Mouse (Mus musculus): ENCODE measurements around the gene Sdsl. TPM values are rescaled to one million over a fixed set of nuclear protein-coding genes. Genes with fewer than 3 reads are reported as not detected.
A peak's percentile ranks its signal among the peaks of the same experiment; 100 is the strongest.

Gene Sdsl
- total and polyA plus RNA-seq, 2 experiments from 2014 or later: 4.6 to 8.1 TPM

DNA sequence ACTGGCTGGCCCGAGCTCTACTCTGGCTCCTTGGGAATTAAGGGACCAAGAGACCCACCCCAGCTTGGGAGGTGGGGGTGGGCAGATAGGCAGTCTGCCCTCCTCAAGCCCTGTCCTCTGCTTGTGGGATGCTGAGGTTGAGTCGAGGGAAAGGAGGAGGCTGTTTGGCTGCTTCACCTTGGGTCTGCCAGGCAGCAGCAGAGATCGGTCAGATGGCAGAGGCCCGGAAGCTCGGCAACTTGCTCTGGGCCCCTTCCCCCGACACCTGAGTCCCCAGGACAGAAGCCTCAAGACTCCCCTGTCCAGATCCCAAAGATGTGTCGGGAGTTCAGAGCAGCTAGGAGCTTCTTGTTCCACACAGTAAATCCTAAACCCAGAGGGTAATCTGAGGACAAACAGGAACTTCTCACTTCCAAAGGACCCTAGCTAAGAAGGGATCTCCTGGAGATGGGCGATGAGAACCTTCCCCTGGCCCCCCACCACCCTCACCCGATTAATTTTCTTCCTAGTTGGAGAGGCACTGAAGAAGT is 40.1 kb downstream of the Sdsl start:
- Histone ChIP-seq H3K4me1 (ENCODE audit: insufficient read depth, low read length) (no peaks in the 10 kb centered on the region), H3K4me3 (ENCODE audit: low read length) (peak overlapping the region; percentile 46), H3K27me3 (ENCODE audit: insufficient read depth, low read length) (peaks cover 54% of the 10 kb centered on the region), H3K9ac (replicated peaks; ENCODE audit: low read length) (peak overlapping the region; percentile 61), H3K4me2 (ENCODE audit: low read depth, low read length) (peak overlapping the region; percentile 61), H3K9me3 (ENCODE audit: low read length) (no peaks in the 10 kb centered on the region), H3K36me3 (ENCODE audit: insufficient read depth, low read length) (no peaks in the 10 kb centered on the region), H3K27ac (peak overlapping the region; percentile 72)
- TF ChIP-seq CTCF (IDR thresholded peaks at IDR 0.05; ENCODE audit: low read depth): no peak
- DNase-seq (ENCODE audit: low spot score) (no peak), ATAC-seq (no peak)
- WGBS: 3% methylated on average over 9 of the region's 9 CpGs

DNA sequence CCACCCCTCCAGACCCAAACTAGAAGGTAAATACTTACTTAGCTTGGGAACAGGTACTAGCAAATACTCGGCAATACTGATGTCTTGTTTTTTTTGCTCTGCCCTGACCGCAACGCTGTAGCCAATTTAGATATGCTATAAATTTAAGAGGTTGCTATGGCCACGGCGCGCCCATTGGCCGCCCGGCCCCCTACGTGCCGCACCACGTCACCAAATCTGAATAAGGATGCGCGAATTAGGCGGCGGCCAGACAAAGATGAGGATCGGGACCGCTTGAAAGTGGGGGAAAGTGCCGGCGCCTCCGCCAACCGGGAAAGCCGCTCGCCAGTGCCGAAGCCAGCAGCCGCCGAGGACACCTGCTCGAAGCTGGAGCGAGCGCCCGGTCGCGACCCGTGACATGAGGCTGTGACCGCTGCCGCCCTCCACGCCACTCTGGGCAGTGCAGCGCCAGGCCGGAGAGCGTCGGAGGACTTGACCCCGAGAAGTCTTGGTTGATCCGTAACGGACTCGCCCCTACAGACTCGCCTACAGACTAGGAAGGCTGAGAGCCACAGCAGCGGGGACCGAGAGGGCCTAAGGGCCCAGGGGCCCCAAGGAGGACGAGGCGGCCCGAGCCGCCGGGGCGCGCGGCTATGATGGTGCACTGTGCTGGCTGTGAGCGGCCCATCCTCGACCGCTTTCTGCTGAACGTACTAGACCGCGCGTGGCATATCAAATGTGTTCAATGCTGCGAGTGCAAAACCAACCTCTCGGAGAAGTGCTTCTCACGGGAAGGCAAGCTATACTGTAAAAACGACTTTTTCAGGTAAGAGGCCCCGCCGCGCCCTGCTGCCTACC is 40.7 kb downstream of the Sdsl start, which contains the start of gene Lhx5:
Lhx5 (plus strand) TSS at position 51 of the 837 bp plus-strand sequence.
- TF ChIP-seq CTCF (IDR thresholded peaks at IDR 0.05; ENCODE audit: low read depth): no peak
- peak; percentile 87 for DNase-seq (ENCODE audit: low spot score)
- Histone ChIP-seq H3K4me3 (ENCODE audit: low read length) (peak within 1 kb of the TSS; percentile 46), H3K9ac (replicated peaks; ENCODE audit: low read length) (peak within 1 kb of the TSS; percentile 61), H3K36me3 (ENCODE audit: insufficient read depth, low read length) (no peaks in the 10 kb centered on the region), H3K27me3 (ENCODE audit: insufficient read depth, low read length) (peaks cover 61% of the 10 kb centered on the region), H3K4me2 (ENCODE audit: low read depth, low read length) (peak within 1 kb of the TSS; percentile 61), H3K4me1 (ENCODE audit: insufficient read depth, low read length) (no peaks in the 10 kb centered on the region), H3K9me3 (ENCODE audit: low read length) (no peaks in the 10 kb centered on the region), H3K27ac (peak within 1 kb of the TSS; percentile 72)
- peak; percentile 62 for ATAC-seq
- under 1% methylated on average over 69 of the region's 69 CpGs for WGBS

- 0 out of 2 replicates have a peak, but pooled peaks have one; percentile 6 for ATAC-seq
- no peaks in the 10 kb centered on the region for H3K4me1 ChIP-seq (ENCODE audit: insufficient read depth, low read length)
- peak overlapping the region; percentile 61 for H3K9ac ChIP-seq (replicated peaks; ENCODE audit: low read length)
- peak overlapping the region; percentile 72 for H3K27ac ChIP-seq
- H3K9me3 ChIP-seq (ENCODE audit: low read length): no peaks in the 10 kb centered on the region
- no peak for TF ChIP-seq CTCF (IDR thresholded peaks at IDR 0.05; ENCODE audit: low read depth)
- H3K27me3 ChIP-seq (ENCODE audit: insufficient read depth, low read length): peaks cover 66% of the 10 kb centered on the region
- H3K36me3 ChIP-seq (ENCODE audit: insufficient read depth, low read length): no peaks in the 10 kb centered on the region
- peak overlapping the region; percentile 61 for H3K4me2 ChIP-seq (ENCODE audit: low read depth, low read length)
- no peak for DNase-seq (ENCODE audit: low spot score)
- 2% methylated on average over 30 of the region's 30 CpGs for WGBS
- peak overlapping the region; percentile 46 for H3K4me3 ChIP-seq (ENCODE audit: low read length)
These were observed 41.5 kb downstream of the Sdsl start for GRCm38 (mm10) chr5:120431001-120431583.

GRCm38 (mm10) chr5:120429692-120430091 is 42.9 kb downstream of the Sdsl start:
- DNase-seq (ENCODE audit: low spot score) (no peak), ATAC-seq (no peak)
- TF ChIP-seq CTCF (IDR thresholded peaks at IDR 0.05; ENCODE audit: low read depth): no peak
- WGBS: 8% methylated on average over 6 of the region's 6 CpGs
- Histone ChIP-seq H3K27ac (peak overlapping the region; percentile 45; the same call in 1 of the 2 replicates), H3K9me3 (ENCODE audit: low read length) (no peaks in the 10 kb centered on the region), H3K9ac (replicated peaks; ENCODE audit: low read length) (peak overlapping the region; percentile 24; the same call in 1 of the 2 replicates), H3K4me3 (ENCODE audit: low read length) (peak overlapping the region; percentile 46), H3K4me2 (ENCODE audit: low read depth, low read length) (peak overlapping the region; percentile 61), H3K36me3 (ENCODE audit: insufficient read depth, low read length) (no peaks in the 10 kb centered on the region), H3K27me3 (ENCODE audit: insufficient read depth, low read length) (peaks cover 65% of the 10 kb centered on the region), H3K4me1 (ENCODE audit: insufficient read depth, low read length) (no peaks in the 10 kb centered on the region)

DNA sequence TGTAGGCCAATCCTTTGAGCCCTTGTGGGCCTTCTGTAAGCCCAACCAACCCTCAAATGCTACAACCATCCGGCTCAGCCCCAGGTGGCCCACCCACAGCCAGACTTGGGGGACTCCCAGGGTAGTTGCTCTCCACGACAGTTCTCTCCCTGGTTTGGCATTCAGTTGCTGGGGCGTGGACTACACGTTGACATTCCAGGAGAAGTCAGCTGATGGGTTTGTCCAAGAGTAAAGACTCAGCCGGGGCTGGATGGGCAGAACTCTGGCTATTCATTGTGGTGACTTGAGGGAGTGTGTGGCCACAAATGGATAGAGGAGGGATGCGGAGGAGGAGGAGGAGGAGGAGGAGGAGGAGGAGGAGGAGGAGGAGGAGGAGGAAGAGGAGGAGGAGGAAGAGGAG is 43.6 kb downstream of the Sdsl start:
- peaks cover 64% of the 10 kb centered on the region for H3K27me3 ChIP-seq (ENCODE audit: insufficient read depth, low read length)
- no peaks in the 10 kb centered on the region for H3K9me3 ChIP-seq (ENCODE audit: low read length)
- WGBS: 2% methylated on average over 5 of the region's 6 CpGs
- H3K36me3 ChIP-seq (ENCODE audit: insufficient read depth, low read length): no peaks in the 10 kb centered on the region
- no peak for TF ChIP-seq CTCF (IDR thresholded peaks at IDR 0.05; ENCODE audit: low read depth)
- H3K4me3 ChIP-seq (ENCODE audit: low read length): peak overlapping the region; percentile 24; the same call in 1 of the 2 replicates
- no peak for DNase-seq (ENCODE audit: low spot score)
- H3K27ac ChIP-seq: peak overlapping the region; percentile 81
- H3K4me1 ChIP-seq (ENCODE audit: insufficient read depth, low read length): no peaks in the 10 kb centered on the region
- H3K4me2 ChIP-seq (ENCODE audit: low read depth, low read length): peak overlapping the region; percentile 61
- no peak for ATAC-seq
- H3K9ac ChIP-seq (replicated peaks; ENCODE audit: low read length): peak overlapping the region; percentile 58; the same call in 1 of the 2 replicates

GRCm38 (mm10) chr5:120428189-120428838 is 44.3 kb downstream of the Sdsl start:
- H3K36me3 ChIP-seq (ENCODE audit: insufficient read depth, low read length): no peaks in the 10 kb centered on the region
- DNase-seq (ENCODE audit: low spot score): no peak
- peaks cover 59% of the 10 kb centered on the region for H3K27me3 ChIP-seq (ENCODE audit: insufficient read depth, low read length)
- no peak for TF ChIP-seq CTCF (IDR thresholded peaks at IDR 0.05; ENCODE audit: low read depth)
- H3K4me3 ChIP-seq (ENCODE audit: low read length): peak overlapping the region; percentile 24
- H3K4me2 ChIP-seq (ENCODE audit: low read depth, low read length): peak overlapping the region; percentile 61
- peak overlapping the region; percentile 58; the same call in 1 of the 2 replicates for H3K9ac ChIP-seq (replicated peaks; ENCODE audit: low read length)
- 3% methylated on average over 21 of the region's 21 CpGs for WGBS
- no peak for ATAC-seq
- H3K9me3 ChIP-seq (ENCODE audit: low read length): no peaks in the 10 kb centered on the region
- H3K4me1 ChIP-seq (ENCODE audit: insufficient read depth, low read length): no peaks in the 10 kb centered on the region
- H3K27ac ChIP-seq: peak overlapping the region; percentile 81
